Mouse (Mus musculus): Measurements from ENCODE around the gene Ttc7b. TPM values are rescaled to one million over a fixed set of nuclear protein-coding genes. Genes with fewer than 3 reads are reported as not detected.

Gene Ttc7b
- polyA plus RNA-seq, 1 experiment from 2014 or later = 4.2 TPM

DNA sequence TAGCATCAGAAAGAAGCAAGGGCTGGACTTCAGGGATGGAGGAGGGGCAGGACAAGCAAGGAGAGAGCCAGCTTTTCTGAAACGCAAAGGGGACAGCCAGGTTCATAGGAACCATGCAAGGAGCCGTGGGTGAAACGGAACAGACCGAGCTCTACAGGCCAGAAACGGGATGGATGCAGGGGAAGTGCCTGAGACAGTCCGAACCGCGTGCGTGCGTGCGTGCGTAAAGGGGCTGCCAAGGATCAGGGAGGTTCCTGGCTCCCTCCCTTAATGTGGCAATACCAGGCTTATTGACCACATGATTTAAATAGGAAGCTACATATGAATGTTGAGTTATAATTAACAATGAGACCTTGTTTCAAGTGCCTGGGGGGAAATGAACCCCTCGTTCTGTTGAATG, 21.2 kb downstream of the Ttc7b start:
- H3K36me3 ChIP-seq (replicated peaks) = peaks cover 54% of the 10 kb centered on the region
- WGBS = 91% methylated on average over 13 of the region's 13 CpGs
- no peaks in the 10 kb centered on the region for H3K9me3 ChIP-seq
- H3K27me3 ChIP-seq (replicated peaks; ENCODE audit: low read depth, poor library complexity, severe bottlenecking) = no peaks in the 10 kb centered on the region
- peaks cover 14% of the 10 kb centered on the region for H3K4me1 ChIP-seq
- no peak for DNase-seq (ENCODE audit: low spot score)
- H3K4me3 ChIP-seq = no peak overlapping the region
- H3K27ac ChIP-seq (replicated peaks) = no peak overlapping the region

DNA sequence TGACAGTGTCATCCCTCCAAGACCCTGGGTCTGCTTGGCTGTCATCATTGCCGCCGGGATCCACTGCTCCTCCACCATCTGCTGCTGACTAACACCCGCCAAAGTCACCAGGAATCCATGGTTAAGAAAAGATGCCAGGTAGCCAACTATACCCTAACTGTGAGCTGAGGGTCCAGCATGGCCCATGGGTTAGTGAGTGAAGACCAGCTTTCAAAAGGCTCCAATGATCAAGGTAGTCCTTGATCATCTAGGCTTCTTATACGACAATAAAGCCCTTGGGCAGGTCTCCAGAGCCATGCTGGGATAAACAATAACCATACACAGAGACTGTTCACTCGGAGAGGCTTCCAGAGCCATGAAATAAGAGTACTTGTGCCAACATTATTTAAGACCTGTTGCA, 22.6 kb downstream of the Ttc7b start:
- Histone ChIP-seq H3K9me3 (no peaks in the 10 kb centered on the region), H3K27me3 (replicated peaks; ENCODE audit: low read depth, poor library complexity, severe bottlenecking) (no peaks in the 10 kb centered on the region), H3K27ac (replicated peaks) (no peak overlapping the region), H3K4me3 (no peak overlapping the region), H3K4me1 (0 out of 2 replicates have a peak, but pooled peaks cover 4% of the 10 kb centered on the region), H3K36me3 (replicated peaks) (peaks cover 69% of the 10 kb centered on the region)
- DNase-seq (ENCODE audit: low spot score) = no peak
- 90% methylated on average over 5 of the region's 5 CpGs for WGBS

DNA sequence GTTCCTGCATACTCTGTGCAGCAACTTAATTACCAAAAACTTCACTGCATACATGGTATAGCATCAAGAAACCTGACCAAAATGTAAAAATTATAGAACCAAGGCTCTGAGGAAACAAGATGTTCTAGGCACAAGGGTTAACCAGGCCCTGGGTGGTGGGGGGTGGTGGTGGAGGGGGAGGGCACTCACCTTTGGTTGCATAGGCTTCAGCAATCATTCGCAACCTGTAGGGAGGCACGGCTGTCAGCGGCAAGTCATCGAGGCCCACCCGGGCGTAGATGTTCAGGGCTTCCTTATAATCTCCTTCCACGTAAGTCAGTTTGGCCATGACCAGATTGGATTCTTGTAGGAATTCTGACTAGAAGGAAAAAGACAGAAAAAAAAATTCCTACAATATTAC, 25.5 kb downstream of the Ttc7b start:
- Histone ChIP-seq H3K27me3 (replicated peaks; ENCODE audit: low read depth, poor library complexity, severe bottlenecking) (no peaks in the 10 kb centered on the region), H3K4me1 (no peaks in the 10 kb centered on the region), H3K27ac (replicated peaks) (no peak overlapping the region), H3K36me3 (replicated peaks) (peaks cover 81% of the 10 kb centered on the region), H3K9me3 (no peaks in the 10 kb centered on the region), H3K4me3 (no peak overlapping the region)
- WGBS = 98% methylated on average over 7 of the region's 7 CpGs
- DNase-seq (ENCODE audit: low spot score) = no peak

DNA sequence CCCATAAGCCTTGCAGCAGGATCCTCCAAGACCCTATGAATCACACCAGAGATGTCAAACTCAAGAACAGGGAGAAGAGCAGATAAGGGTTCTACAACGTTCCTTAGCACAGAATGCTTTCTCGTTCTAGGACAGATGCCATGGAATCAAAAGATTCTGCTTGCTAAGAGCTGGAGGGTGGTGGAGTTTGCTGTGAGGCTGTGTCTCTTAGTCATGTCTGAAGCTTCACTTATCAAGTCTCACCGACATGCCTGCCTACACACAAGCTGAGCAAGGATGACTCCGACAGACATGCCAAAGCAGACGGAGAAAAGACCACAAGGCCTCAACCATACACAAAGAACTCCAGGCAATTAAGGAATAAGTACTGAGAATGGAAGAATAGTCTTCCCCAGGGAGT, 27.4 kb downstream of the Ttc7b start:
- Histone ChIP-seq H3K4me1 (0 out of 2 replicates have a peak, but pooled peaks cover 7% of the 10 kb centered on the region), H3K27me3 (replicated peaks; ENCODE audit: low read depth, poor library complexity, severe bottlenecking) (no peaks in the 10 kb centered on the region), H3K4me3 (no peak overlapping the region), H3K36me3 (replicated peaks) (peaks cover 82% of the 10 kb centered on the region), H3K9me3 (no peaks in the 10 kb centered on the region), H3K27ac (replicated peaks) (no peak overlapping the region)
- 92% methylated on average over 5 of the region's 5 CpGs for WGBS
- no peak for DNase-seq (ENCODE audit: low spot score)

DNA sequence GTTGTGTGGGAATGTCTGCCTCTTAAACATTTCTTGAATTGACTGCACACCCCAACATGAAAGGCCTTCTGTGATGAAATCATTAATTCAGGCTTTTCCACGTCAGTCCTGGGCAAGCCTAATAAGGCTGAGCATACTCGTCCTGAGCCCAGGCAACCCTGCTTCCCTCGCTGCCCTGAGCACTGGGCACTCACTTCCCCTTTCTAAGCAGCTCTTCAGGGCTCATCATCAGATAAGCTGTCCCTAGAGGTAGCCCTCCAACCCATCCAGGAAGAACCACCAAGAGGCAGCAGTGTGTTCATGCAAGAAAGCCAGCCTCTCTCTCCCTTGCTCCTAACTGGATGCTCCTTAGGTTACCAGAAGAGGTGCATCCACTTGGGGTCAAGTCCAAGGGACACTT, 27.9 kb downstream of the Ttc7b start:
- H3K4me1 ChIP-seq = 0 out of 2 replicates have a peak, but pooled peaks cover 7% of the 10 kb centered on the region
- DNase-seq (ENCODE audit: low spot score) = no peak
- no peaks in the 10 kb centered on the region for H3K27me3 ChIP-seq (replicated peaks; ENCODE audit: low read depth, poor library complexity, severe bottlenecking)
- H3K9me3 ChIP-seq = no peaks in the 10 kb centered on the region
- 93% methylated on average over 3 of the region's 3 CpGs for WGBS
- H3K36me3 ChIP-seq (replicated peaks) = peaks cover 78% of the 10 kb centered on the region
- H3K27ac ChIP-seq (replicated peaks) = no peak overlapping the region
- H3K4me3 ChIP-seq = no peak overlapping the region

DNA sequence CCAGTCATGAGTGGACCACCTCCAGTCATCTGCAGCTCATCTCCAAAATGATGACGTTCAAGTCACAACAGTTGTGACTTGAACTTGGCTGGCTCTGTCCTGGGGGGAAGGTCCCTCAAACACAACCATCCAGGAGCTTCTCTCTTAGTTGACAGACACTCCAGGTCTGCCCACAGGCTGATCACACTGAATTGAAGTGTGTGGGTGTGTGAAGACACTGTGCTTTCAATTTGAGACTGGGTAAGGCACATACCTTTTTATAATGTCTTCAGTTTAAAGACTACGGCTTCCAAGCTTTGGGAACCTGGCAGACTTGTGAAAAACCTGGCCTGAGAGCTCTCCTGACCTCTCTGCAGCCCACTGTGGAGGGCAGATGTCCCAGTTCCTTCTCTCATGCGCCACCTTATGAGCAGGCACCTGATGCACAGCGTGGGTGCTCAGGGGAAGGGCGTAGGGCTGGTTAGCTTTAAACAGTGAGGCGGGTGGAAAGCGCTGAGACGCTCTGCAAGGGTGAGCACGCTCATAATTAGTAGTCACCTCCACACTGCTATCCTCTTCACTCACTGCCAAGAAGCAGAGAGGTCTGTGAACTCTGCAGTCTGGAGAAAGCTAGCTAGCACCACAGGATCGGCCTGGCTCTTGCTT, 28.5 kb downstream of the Ttc7b start:
- Histone ChIP-seq H3K4me1 (0 out of 2 replicates have a peak, but pooled peaks cover 7% of the 10 kb centered on the region), H3K36me3 (replicated peaks) (peaks cover 78% of the 10 kb centered on the region)
- 92% methylated on average over 10 of the region's 10 CpGs for WGBS

DNA sequence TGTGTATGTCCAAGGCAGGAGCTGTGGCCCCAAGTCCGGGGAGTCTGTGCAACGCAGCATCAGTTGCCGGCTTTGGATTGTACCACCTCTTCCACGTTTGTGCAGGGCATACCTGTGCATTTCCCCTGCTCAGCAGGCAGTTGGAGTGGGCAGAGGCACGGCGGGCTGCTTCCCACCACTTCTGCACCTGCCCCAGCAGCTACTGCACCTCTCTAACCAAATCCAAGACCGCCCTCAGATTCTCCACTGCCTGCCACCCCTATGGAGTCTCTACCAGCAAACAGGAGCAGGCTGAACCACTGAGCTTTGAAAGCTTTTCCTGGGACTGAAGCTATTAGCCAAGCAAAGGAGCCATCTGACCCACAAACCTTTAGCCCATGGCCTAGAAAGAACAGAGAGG, 30.8 kb downstream of the Ttc7b start:
- peaks cover 68% of the 10 kb centered on the region for H3K36me3 ChIP-seq (replicated peaks)
- H3K27me3 ChIP-seq (replicated peaks; ENCODE audit: low read depth, poor library complexity, severe bottlenecking) = no peaks in the 10 kb centered on the region
- no peaks in the 10 kb centered on the region for H3K9me3 ChIP-seq
- no peak for DNase-seq (ENCODE audit: low spot score)
- no peak overlapping the region for H3K4me3 ChIP-seq
- H3K27ac ChIP-seq (replicated peaks) = no peak overlapping the region
- H3K4me1 ChIP-seq = 0 out of 2 replicates have a peak, but pooled peaks cover 7% of the 10 kb centered on the region
- 93% methylated on average over 7 of the region's 7 CpGs for WGBS

More for the DNA sequence above, 28.5 kb downstream of the Ttc7b start:
- Histone ChIP-seq H3K9me3 (no peaks in the 10 kb centered on the region), H3K27ac (replicated peaks) (no peak overlapping the region), H3K27me3 (replicated peaks; ENCODE audit: low read depth, poor library complexity, severe bottlenecking) (no peaks in the 10 kb centered on the region), H3K4me3 (no peak overlapping the region)
- no peak for DNase-seq (ENCODE audit: low spot score)

DNA sequence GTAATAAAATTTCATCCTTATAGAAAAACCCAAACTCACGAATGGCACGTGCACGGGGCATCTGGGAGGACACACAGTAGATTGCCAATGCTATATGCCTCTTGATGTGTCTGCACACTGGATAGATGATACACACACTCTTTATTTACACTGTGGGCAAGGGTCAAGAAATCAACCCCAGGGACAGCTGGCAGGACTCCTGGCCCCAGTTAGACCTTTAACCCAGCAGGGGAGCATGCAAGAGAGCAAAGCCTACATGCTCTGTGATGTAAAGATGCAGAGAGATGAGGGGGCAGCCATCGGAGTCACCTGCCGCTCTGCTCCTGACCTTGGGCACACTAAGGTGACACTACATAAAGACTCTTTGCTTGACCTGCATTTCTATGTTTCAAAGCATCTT, 32.3 kb downstream of the Ttc7b start:
- Histone ChIP-seq H3K27me3 (replicated peaks; ENCODE audit: low read depth, poor library complexity, severe bottlenecking) (no peaks in the 10 kb centered on the region), H3K4me1 (0 out of 2 replicates have a peak, but pooled peaks cover 7% of the 10 kb centered on the region), H3K4me3 (no peak overlapping the region), H3K9me3 (no peaks in the 10 kb centered on the region), H3K36me3 (replicated peaks) (peaks cover 54% of the 10 kb centered on the region), H3K27ac (replicated peaks) (no peak overlapping the region)
- 92% methylated on average over 5 of the region's 5 CpGs for WGBS
- no peak for DNase-seq (ENCODE audit: low spot score)

DNA sequence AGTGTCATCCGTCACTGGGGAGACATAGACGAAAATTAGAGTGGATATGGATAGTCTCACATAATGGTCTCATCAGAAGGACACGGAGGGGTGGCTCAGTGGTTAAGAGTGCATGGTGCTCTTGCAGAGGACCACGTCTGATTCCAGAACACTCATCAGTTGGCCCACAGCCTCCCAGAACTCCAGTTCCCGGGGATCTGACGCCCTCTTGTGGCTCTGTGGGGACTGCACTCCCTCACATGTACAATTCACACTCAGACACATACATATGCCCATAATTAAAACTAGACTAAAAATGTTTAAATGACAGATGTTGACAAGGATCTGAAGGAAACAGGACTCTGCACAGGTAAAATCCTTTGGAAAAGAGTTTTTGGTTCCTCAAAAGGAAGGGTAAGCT, 34.4 kb downstream of the Ttc7b start:
- 0 out of 2 replicates have a peak, but pooled peaks cover 7% of the 10 kb centered on the region for H3K4me1 ChIP-seq
- 74% methylated on average over 6 of the region's 6 CpGs for WGBS
- H3K27ac ChIP-seq (replicated peaks) = no peak overlapping the region
- H3K36me3 ChIP-seq (replicated peaks) = peaks cover 48% of the 10 kb centered on the region
- no peak for DNase-seq (ENCODE audit: low spot score)
- no peak overlapping the region for H3K4me3 ChIP-seq
- H3K27me3 ChIP-seq (replicated peaks; ENCODE audit: low read depth, poor library complexity, severe bottlenecking) = no peaks in the 10 kb centered on the region
- H3K9me3 ChIP-seq = no peaks in the 10 kb centered on the region

DNA sequence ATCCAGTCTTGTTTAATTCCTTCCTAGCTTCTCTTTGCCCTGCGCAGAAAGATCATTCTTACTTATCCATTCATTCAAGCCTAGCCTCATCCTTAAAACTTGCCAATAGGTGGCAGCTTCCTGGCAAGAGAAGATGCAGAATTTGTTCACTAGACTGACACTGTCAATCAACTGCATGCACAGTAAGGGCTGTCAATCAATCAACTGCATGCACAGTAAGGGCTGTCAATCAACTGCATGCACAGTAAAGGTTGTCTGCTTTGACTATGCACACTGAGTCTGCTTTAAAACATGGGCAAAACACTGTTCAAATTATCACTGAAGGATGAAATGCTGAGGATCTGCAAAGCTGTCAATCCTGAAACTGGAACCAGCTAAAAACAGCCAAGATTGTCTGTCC, 37.6 kb downstream of the Ttc7b start:
- H3K4me3 ChIP-seq = no peak overlapping the region
- H3K27me3 ChIP-seq (replicated peaks; ENCODE audit: low read depth, poor library complexity, severe bottlenecking) = no peaks in the 10 kb centered on the region
- no peak for DNase-seq (ENCODE audit: low spot score)
- H3K36me3 ChIP-seq (replicated peaks) = peaks cover 30% of the 10 kb centered on the region
- H3K27ac ChIP-seq (replicated peaks) = no peak overlapping the region
- WGBS = 80% methylated on average over 1 of the region's 1 CpGs
- peaks cover 9% of the 10 kb centered on the region; the same call in 1 of the 2 replicates for H3K4me1 ChIP-seq
- H3K9me3 ChIP-seq = no peaks in the 10 kb centered on the region

DNA sequence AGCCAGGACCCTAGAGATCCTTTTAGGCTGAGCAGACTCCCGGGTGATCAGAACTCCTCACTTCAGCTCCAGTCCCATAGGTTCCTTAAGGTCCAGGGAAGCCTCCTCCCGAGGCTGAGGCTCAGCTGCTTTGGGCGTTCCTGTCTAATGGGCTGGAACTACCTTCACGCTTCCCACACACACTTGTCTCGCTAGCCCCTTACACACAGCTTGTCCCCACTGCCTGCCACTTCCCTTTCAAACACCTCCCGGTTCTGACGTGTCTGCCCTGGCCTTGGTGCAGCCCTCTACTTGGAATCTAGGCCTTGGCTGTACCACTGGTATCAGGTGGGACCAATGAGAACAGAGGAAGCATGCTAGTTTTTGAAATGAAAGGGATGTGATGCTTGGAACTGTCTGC, 38.4 kb downstream of the Ttc7b start:
- H3K27ac ChIP-seq (replicated peaks) = no peak overlapping the region
- H3K36me3 ChIP-seq (replicated peaks) = peaks cover 25% of the 10 kb centered on the region
- H3K4me1 ChIP-seq = peaks cover 12% of the 10 kb centered on the region; the same call in 1 of the 2 replicates
- no peaks in the 10 kb centered on the region for H3K27me3 ChIP-seq (replicated peaks; ENCODE audit: low read depth, poor library complexity, severe bottlenecking)
- H3K4me3 ChIP-seq = no peak overlapping the region
- WGBS = 85% methylated on average over 7 of the region's 7 CpGs
- H3K9me3 ChIP-seq = no peaks in the 10 kb centered on the region
- DNase-seq (ENCODE audit: low spot score) = no peak

DNA sequence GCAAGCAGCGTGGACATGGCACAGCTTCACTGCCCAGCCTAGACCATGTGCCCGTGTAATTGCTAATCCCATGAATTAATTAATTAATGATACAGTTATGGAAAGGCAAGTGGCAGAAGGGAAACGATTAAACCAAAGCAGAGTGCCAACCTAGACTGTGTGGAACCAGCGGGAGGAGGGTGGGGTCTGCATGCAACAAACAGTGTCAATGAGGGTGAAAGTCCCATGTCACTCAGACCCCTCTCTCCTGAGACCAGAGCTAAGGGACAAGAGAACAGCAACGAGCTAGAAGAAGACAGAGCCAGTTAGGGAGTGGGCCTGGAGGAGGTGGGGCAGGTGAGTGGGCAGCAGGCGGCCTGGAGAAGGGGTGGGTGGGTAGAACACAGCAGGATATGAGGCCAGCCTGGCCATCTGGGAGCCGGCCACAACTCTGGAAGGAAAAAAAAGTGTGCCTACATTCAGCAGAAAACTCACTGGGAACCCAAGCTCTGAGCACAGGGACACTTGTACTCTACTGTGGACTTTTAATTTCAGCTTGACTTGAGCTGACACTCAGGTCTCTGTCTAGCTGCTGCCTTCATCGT, 39.1 kb downstream of the Ttc7b start:
- no peaks in the 10 kb centered on the region for H3K9me3 ChIP-seq
- DNase-seq (ENCODE audit: low spot score) = no peak
- H3K4me1 ChIP-seq = peaks cover 12% of the 10 kb centered on the region; the same call in 1 of the 2 replicates
- no peaks in the 10 kb centered on the region for H3K27me3 ChIP-seq (replicated peaks; ENCODE audit: low read depth, poor library complexity, severe bottlenecking)
- 85% methylated on average over 8 of the region's 8 CpGs for WGBS
- H3K27ac ChIP-seq (replicated peaks) = no peak overlapping the region
- no peak overlapping the region for H3K4me3 ChIP-seq
- peaks cover 22% of the 10 kb centered on the region for H3K36me3 ChIP-seq (replicated peaks)

All from embryonic facial prominence, embryonic 10.5 days (tissue).